Mouse (Mus musculus) left cerebral cortex, postnatal 10 days (tissue): Measurements from ENCODE around the gene Mrps34. TPM values are rescaled to one million over a fixed set of nuclear protein-coding genes. Genes with fewer than 3 reads are reported as not detected.

Experiments used
- DNase-seq, 2 experiments: peaks; one replicate each; pipeline ENCODE4 v3.0.0; 2021 to 2022; ENCODE audit warnings: low spot score in 2 of 2, mixed read lengths in 1 of 2; ENCODE audit errors: extremely low spot score in 1 of 2
- intact Hi-C: fragments of 180-260 bp; cut with DNase I; formaldehyde crosslinking; loops from one replicate; pipeline ENCODE4 v1.15.1; 2025
- total RNA-seq, 2 experiments: library from RNA; stranded (reverse); gene quantifications; 2 replicates each; pipeline ENCODE4 v1.2.3; 2021

Gene Mrps34
- total RNA-seq = 10 to 100 TPM; 58.4 to 64.8 TPM

GRCm38 (mm10) chr17:24894995-24895547 lies at the start of gene Mrps34, which contains the start of gene Eme2:
TSS of gene Mrps34 (plus strand) at chr17:24895116.
TSS of gene Eme2 (minus strand) at chr17:24895087.
- intact Hi-C loops = no loop called here

GRCm38 (mm10) chr17:24847386-24847785 lies 47.5 kb upstream of the Mrps34 start:
- intact Hi-C loops = no loop called here
- DNase-seq = no peak

More at GRCm38 (mm10) chr17:24894995-24895547, at the start of gene Mrps34, which contains the start of gene Eme2:
- DNase-seq = peak; percentile 80 to 88

DNA sequence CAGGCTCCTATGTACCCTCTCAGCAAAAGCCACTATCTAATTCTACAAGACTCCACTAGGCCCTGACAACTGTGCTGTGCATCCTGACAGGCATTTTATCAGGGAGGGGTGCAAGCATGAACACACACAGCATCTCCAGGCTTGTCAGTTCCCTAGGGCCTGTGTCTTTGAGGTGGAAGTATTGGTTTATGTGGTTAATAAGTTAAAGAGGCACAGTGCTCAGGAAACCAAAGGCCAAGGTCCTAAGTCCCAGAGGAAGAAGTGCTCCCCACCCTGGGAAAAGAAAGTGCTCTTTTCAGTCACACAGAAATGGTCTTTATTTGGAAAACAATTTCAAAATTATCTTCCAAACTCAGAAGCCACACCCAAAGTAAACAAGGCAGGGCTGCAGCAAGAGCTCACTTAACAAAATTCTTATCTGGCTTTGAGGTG lies 46.3 kb upstream of the Mrps34 start:
- DNase-seq = no peak
- intact Hi-C loops = no loop called here

DNA sequence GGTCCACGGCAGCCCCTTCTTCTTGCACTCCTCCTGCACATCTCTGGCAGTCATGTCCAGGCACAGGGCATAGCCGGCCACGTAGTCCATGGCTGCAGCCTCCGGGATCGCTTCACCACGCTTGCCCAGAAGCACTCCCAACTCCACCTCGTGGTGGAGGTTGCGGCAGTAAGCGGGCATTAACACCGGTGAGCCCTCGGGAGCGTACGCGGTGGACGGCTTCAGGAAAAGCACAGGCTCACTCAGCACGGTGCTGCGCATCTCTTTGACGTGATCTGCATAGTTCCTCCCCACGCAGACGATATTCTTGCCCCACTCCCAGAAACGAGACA lies 45.2 kb upstream of the Mrps34 start:
- intact Hi-C loops = no loop called here
- DNase-seq = no peak

DNA sequence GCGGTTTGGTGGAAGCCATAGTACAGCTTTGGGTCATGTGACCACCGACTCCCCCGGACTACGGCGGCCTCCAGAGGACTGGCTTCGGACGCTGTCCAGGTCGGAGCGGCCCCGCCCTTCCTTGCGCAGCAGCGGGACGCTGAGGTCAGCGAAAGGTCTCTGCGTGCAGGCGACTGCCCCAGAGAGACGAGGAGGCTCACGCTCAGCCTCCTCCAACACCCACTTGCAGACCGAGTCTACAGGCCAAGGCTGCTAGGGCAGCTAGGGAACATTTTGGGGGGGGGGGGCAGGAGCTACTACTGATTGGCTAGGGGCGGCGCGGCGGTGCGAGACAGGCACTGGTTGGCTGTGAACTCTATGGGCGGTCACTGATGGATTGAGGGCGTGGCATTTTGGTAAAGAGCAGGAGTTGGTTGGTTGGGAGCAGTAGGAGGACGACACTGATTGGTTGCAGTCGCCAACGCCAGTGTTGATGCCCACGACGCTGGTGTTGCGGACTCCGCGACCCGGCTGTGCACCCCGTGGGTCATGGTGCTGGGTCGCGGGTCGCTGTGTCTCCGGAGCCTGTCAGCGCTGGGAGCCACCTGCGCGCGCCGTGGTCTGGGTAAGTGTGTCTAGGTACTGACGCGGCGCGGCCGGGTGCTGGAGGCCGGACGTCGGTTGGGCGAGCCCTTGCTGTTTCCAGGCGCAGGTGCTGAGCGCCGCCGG lies 44.7 kb upstream of the Mrps34 start, which contains the start of gene Fahd1:
Gene Fahd1 (minus strand): TSS at position 300 of the 708 bp plus-strand sequence.
- intact Hi-C loops = no loop called here
- peak; percentile 98 for DNase-seq

DNA sequence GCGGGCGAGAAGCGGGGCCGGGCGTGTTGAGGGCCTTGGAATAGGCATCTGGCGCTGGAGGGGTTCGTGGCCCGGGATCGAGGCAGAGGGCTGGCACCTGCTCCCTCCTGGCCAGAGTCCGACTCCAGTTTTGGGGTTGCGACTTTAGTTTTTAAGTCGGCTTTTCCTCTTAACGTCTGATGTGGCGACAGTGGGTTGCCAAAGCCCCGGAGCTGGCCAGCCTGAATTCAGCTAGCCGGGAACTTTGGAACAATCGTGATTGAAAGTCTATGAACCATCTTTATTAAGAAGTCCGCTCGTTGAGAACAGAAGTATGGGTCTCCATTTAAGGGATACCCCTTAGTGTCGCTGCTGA lies 44.2 kb upstream of the Mrps34 start:
- no peak for DNase-seq
- intact Hi-C loops = no loop called here

- no peak for DNase-seq
- intact Hi-C loops = no loop called here
Measured at GRCm38 (mm10) chr17:24851381-24852125, 43.4 kb upstream of the Mrps34 start.

DNA sequence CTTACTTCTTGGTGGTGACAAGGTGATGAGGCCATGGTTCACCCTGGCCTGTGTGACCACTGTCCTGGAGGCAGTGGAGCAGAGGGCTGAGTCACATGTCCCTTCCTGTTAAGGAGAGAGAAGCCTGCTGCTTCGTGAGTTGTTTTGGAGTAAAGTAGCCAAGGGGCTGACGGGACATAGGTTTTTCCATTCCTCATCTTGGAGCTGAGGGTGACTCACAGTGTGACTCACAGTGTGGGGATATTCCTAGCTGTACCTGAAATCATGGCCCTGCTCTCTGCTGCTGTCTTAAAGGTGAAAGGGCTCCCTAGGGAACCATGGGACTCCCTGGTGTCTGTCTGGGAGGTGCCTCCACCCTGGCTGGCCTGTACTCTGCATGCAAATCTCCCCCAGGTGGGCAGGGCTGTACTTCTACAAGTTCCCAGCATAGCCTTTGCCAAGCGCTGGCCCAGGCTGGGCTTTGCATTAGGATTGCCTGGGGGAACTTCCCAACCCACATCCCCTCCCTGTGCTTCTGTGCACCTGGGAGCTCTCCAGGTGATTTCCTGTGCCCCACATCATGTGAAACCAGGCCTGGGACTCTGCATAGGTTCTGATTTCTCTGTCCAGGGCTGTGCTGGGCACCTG lies 39.0 kb upstream of the Mrps34 start:
- DNase-seq = no peak
- intact Hi-C loops = no loop called here

GRCm38 (mm10) chr17:24856589-24856988 lies 38.3 kb upstream of the Mrps34 start:
- DNase-seq = no peak
- intact Hi-C loops = no loop called here

- intact Hi-C loops = no loop called here
Measured at GRCm38 (mm10) chr17:24857831-24858470, 37.0 kb upstream of the Mrps34 start.

GRCm38 (mm10) chr17:24858967-24859366 lies 35.9 kb upstream of the Mrps34 start:
- intact Hi-C loops = no loop called here
- DNase-seq = no peak

More at GRCm38 (mm10) chr17:24857831-24858470, 37.0 kb upstream of the Mrps34 start:
- no peak for DNase-seq

DNA sequence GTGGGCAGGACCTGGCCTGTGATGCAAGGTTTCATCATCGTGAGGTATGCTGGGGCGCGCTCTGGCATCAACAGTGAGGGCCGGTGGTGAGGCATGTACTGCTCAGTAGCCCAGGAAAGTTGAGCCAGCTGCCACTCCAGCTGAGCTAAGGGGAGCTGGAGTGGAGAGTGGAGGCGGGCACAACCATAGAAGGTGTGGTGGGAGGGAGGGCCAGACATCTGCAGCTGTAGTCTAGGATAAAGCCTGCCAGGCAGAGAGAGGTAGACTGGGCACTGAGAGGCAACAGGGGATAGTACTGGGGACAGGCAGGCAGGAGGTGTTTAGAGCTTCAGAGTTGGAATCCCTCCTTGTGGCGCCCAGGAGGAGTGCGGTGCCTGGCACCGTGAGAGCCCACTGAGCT lies 34.8 kb upstream of the Mrps34 start:
- intact Hi-C loops = no loop called here
- DNase-seq = no peak

DNA sequence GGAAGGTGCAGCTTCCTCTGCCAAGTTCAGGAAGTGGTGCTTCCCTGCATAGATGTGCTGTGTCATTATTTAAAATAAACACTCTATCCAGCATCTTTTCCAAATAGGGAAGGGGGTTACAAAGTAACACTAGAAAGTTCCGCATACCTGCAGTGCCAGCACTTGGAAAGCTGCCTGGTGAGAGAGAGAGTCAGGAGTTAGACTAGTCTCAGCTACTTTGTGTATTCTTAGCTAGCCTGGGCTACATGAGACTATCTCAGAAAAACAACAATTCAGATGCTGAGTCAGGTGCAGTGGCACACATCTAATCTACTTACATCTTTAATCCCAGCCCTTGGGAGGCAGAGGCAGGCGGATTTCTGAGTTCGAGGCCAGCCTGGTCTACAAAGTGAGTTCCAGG lies 33.1 kb upstream of the Mrps34 start:
- DNase-seq = no peak
- intact Hi-C loops = no loop called here

DNA sequence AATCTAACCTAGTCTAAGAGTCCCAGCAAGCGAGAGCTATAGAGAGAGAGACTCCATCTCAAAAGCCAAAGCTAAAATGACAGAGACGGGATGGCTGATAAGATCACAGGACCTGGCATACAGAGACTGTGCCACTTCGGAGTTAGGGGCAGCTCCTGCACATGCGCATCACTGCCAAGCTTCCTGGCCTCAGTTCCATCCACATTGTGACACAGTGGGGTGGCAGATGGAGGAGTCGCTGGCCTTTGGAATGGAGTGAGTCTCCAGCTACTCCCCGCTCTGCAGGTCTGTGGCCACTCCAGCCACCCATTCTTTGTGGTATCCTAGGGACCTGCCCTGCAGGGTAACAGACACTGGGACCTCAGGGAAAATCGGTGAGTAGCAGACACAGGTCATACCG lies 29.1 kb upstream of the Mrps34 start, which contains the start of gene Igfals:
Gene Igfals (plus strand): TSS at position 222 of the 400 bp plus-strand sequence.
- intact Hi-C loops = no loop called here
- DNase-seq = no peak

GRCm38 (mm10) chr17:24867914-24868313 lies 27.0 kb upstream of the Mrps34 start:
- intact Hi-C loops = no loop called here
- no peak for DNase-seq

DNA sequence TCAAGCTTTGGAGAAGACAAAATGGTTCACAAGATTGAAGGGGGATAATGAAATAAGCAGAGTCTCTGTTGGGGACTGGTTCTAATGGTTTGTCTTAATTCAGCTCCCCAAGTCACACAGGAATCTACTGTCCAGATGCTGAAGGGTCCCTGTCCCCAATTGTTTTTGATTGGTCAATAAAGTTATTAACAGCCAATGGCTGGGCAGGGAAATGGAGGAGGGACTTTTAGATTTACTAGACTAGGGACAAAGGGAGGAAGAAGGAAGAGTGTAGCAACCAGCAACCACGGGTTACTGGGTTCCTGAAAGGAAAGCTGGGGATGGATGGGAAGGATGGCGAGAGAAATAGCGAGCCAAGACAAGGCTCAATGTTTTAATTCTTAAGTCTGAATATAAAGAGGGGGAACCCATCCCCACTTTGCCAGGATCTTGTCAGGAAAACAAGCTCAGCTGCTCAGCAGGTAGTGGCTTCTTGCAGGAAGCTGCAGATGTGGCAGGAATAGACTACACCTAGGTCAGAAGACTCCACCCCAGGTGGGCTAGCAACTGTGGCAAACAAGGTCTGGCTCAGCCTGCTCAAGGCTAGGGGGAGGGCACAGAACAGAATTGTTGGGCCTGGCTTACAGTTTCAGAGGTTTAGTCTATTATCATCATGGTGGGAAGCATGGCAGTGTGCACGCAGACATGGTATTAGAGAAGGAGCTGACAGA lies 21.1 kb upstream of the Mrps34 start:
- intact Hi-C loops = no loop called here
- DNase-seq = no peak

GRCm38 (mm10) chr17:24874405-24874745 lies 20.5 kb upstream of the Mrps34 start:
- intact Hi-C loops = no loop called here
- no peak for DNase-seq

- DNase-seq = no peak
- intact Hi-C loops = no loop called here
Measured at GRCm38 (mm10) chr17:24874989-24875388, 19.9 kb upstream of the Mrps34 start.
